Mouse (Mus musculus): Measurements from ENCODE around the gene Far2. TPM values are rescaled to one million over a fixed set of nuclear protein-coding genes. Genes with fewer than 3 reads are reported as not detected.
A peak's percentile ranks its signal among the peaks of the same experiment; 100 is the strongest.

The Far2 gene
- polyA plus RNA-seq, 1 experiment from 2014 or later, result 2.0 TPM

- WGBS (ENCODE audit: insufficient replicate concordance), result 82% methylated on average over 2 of the region's 2 CpGs
- Histone ChIP-seq H3K4me2 (no peak overlapping the region), H3K9ac (ENCODE audit: low read depth, low read length) (no peak overlapping the region), H3K4me3 (ENCODE audit: low read depth, low read length) (no peak overlapping the region), H3K27me3 (ENCODE audit: control insufficient read depth, insufficient read depth, low read length) (no peaks in the 10 kb centered on the region), H3K27ac (ENCODE audit: low read depth, low read length) (no peak overlapping the region), H3K4me1 (ENCODE audit: control insufficient read depth, insufficient read depth, low read length) (no peaks in the 10 kb centered on the region), H3K9me3 (replicated peaks; ENCODE audit: control insufficient read depth, low read length) (no peaks in the 10 kb centered on the region), H3K36me3 (ENCODE audit: control insufficient read depth, insufficient read depth, low read length) (peaks cover 6% of the 10 kb centered on the region; the same call in 1 of the 2 replicates)
- no peak for ATAC-seq (replicated peaks; ENCODE audit: insufficient number of reproducible peaks, low FRiP score, low TSS enrichment)
Measured at GRCm38 (mm10) chr6:148199177-148199576, 152.1 kb downstream of the Far2 start.

GRCm38 (mm10) chr6:148199729-148200128 lies 152.7 kb downstream of the Far2 start:
- no peaks in the 10 kb centered on the region for H3K4me1 ChIP-seq (ENCODE audit: control insufficient read depth, insufficient read depth, low read length)
- no peak overlapping the region for H3K27ac ChIP-seq (ENCODE audit: low read depth, low read length)
- H3K27me3 ChIP-seq (ENCODE audit: control insufficient read depth, insufficient read depth, low read length), result no peaks in the 10 kb centered on the region
- H3K4me3 ChIP-seq (ENCODE audit: low read depth, low read length), result no peak overlapping the region
- ATAC-seq (replicated peaks; ENCODE audit: insufficient number of reproducible peaks, low FRiP score, low TSS enrichment), result no peak
- 87% methylated on average over 3 of the region's 3 CpGs for WGBS (ENCODE audit: insufficient replicate concordance)
- no peak overlapping the region for H3K9ac ChIP-seq (ENCODE audit: low read depth, low read length)
- peaks cover 4% of the 10 kb centered on the region; the same call in 1 of the 2 replicates for H3K36me3 ChIP-seq (ENCODE audit: control insufficient read depth, insufficient read depth, low read length)
- H3K9me3 ChIP-seq (replicated peaks; ENCODE audit: control insufficient read depth, low read length), result no peaks in the 10 kb centered on the region
- no peak overlapping the region for H3K4me2 ChIP-seq

GRCm38 (mm10) chr6:148205134-148205533 lies 158.1 kb downstream of the Far2 start:
- Histone ChIP-seq H3K4me2 (no peak overlapping the region), H3K4me3 (ENCODE audit: low read depth, low read length) (no peak overlapping the region), H3K27me3 (ENCODE audit: control insufficient read depth, insufficient read depth, low read length) (no peaks in the 10 kb centered on the region), H3K9me3 (replicated peaks; ENCODE audit: control insufficient read depth, low read length) (no peaks in the 10 kb centered on the region), H3K9ac (ENCODE audit: low read depth, low read length) (no peak overlapping the region), H3K36me3 (ENCODE audit: control insufficient read depth, insufficient read depth, low read length) (peaks cover 4% of the 10 kb centered on the region; the same call in 1 of the 2 replicates), H3K4me1 (ENCODE audit: control insufficient read depth, insufficient read depth, low read length) (peaks cover 8% of the 10 kb centered on the region; the same call in 1 of the 2 replicates), H3K27ac (ENCODE audit: low read depth, low read length) (no peak overlapping the region)
- 75% methylated on average over 1 of the region's 1 CpGs for WGBS (ENCODE audit: insufficient replicate concordance)
- no peak for ATAC-seq (replicated peaks; ENCODE audit: insufficient number of reproducible peaks, low FRiP score, low TSS enrichment)

DNA sequence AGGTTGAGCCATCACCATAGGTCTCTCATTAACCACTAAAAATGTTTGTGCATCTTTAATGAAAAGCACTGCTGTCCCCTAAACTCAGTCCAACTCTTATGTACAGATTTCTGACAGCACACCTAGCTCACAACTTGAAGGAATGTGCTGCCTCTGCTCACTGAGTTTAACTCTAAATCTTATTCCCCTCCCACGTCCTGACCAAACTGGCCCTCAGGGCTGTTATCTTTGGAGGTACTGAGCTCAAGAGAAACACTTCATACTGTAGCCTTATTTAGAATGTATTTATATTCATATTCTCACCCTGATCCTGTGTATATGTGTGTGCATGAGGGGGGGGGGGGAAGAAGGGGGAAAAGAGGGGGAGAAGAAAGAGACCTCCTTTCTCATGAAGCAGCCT lies 160.5 kb downstream of the Far2 start:
- Histone ChIP-seq H3K27me3 (ENCODE audit: control insufficient read depth, insufficient read depth, low read length) (no peaks in the 10 kb centered on the region), H3K4me3 (ENCODE audit: low read depth, low read length) (no peak overlapping the region), H3K36me3 (ENCODE audit: control insufficient read depth, insufficient read depth, low read length) (no peaks in the 10 kb centered on the region), H3K27ac (ENCODE audit: low read depth, low read length) (no peak overlapping the region), H3K9ac (ENCODE audit: low read depth, low read length) (no peak overlapping the region), H3K9me3 (replicated peaks; ENCODE audit: control insufficient read depth, low read length) (no peaks in the 10 kb centered on the region), H3K4me1 (ENCODE audit: control insufficient read depth, insufficient read depth, low read length) (peaks cover 11% of the 10 kb centered on the region), H3K4me2 (no peak overlapping the region)
- ATAC-seq (replicated peaks; ENCODE audit: insufficient number of reproducible peaks, low FRiP score, low TSS enrichment), result no peak
- 41% methylated on average over 1 of the region's 1 CpGs for WGBS (ENCODE audit: insufficient replicate concordance)

DNA sequence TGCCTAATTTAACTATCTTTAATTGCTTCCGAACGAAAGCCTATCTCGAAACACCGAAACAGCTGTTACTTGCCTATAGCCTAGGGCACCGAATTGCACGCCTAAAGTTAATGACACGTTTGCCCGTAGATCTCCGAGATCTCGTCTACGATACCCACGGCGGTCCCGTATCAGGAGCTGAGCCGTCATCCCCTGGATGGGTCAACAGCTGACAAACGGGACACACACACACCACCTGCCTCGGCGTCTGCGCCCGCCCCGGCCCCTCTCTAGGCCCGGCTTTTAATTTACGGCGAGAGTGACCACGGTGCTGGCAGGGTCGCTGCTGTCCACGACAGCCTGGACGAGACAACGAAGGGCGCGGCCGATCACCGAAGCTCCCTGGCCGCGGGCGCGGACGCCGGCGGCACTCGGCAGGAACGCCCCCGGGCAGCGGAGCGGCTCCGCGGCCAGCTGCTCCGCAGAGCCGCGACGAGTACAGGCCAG lies 164.4 kb downstream of the Far2 start:
- no peaks in the 10 kb centered on the region for H3K36me3 ChIP-seq (ENCODE audit: control insufficient read depth, insufficient read depth, low read length)
- H3K9ac ChIP-seq (ENCODE audit: low read depth, low read length), result peak overlapping the region; percentile 99
- no peaks in the 10 kb centered on the region for H3K9me3 ChIP-seq (replicated peaks; ENCODE audit: control insufficient read depth, low read length)
- peak overlapping the region; percentile 74 for H3K4me2 ChIP-seq
- ATAC-seq (replicated peaks; ENCODE audit: insufficient number of reproducible peaks, low FRiP score, low TSS enrichment), result peak; percentile 69
- H3K4me3 ChIP-seq (ENCODE audit: low read depth, low read length), result peak overlapping the region; percentile 97
- under 1% methylated on average over 51 of the region's 51 CpGs for WGBS (ENCODE audit: insufficient replicate concordance)
- peaks cover 15% of the 10 kb centered on the region for H3K4me1 ChIP-seq (ENCODE audit: control insufficient read depth, insufficient read depth, low read length)
- peak overlapping the region; percentile 87 for H3K27ac ChIP-seq (ENCODE audit: low read depth, low read length)
- no peaks in the 10 kb centered on the region for H3K27me3 ChIP-seq (ENCODE audit: control insufficient read depth, insufficient read depth, low read length)

GRCm38 (mm10) chr6:148211897-148212680 lies 165.0 kb downstream of the Far2 start, which contains the start of gene Ergic2:
Gene Ergic2, minus strand, starts transcription at chr6:148212374.
- Histone ChIP-seq H3K27me3 (ENCODE audit: control insufficient read depth, insufficient read depth, low read length) (no peaks in the 10 kb centered on the region), H3K4me2 (peak within 1 kb of the TSS; percentile 77), H3K4me3 (ENCODE audit: low read depth, low read length) (peak within 1 kb of the TSS; percentile 97), H3K27ac (ENCODE audit: low read depth, low read length) (peak within 1 kb of the TSS; percentile 87), H3K9me3 (replicated peaks; ENCODE audit: control insufficient read depth, low read length) (no peaks in the 10 kb centered on the region), H3K4me1 (ENCODE audit: control insufficient read depth, insufficient read depth, low read length) (peaks cover 15% of the 10 kb centered on the region), H3K9ac (ENCODE audit: low read depth, low read length) (peak within 1 kb of the TSS; percentile 99), H3K36me3 (ENCODE audit: control insufficient read depth, insufficient read depth, low read length) (no peaks in the 10 kb centered on the region)
- under 1% methylated on average over 61 of the region's 61 CpGs for WGBS (ENCODE audit: insufficient replicate concordance)
- peak; percentile 97 for ATAC-seq (replicated peaks; ENCODE audit: insufficient number of reproducible peaks, low FRiP score, low TSS enrichment)

GRCm38 (mm10) chr6:148214765-148215164 lies 167.7 kb downstream of the Far2 start:
- H3K9ac ChIP-seq (ENCODE audit: low read depth, low read length), result no peak overlapping the region
- peaks cover 7% of the 10 kb centered on the region for H3K4me1 ChIP-seq (ENCODE audit: control insufficient read depth, insufficient read depth, low read length)
- no peak for ATAC-seq (replicated peaks; ENCODE audit: insufficient number of reproducible peaks, low FRiP score, low TSS enrichment)
- no peak overlapping the region for H3K27ac ChIP-seq (ENCODE audit: low read depth, low read length)
- no peak overlapping the region for H3K4me3 ChIP-seq (ENCODE audit: low read depth, low read length)
- no peaks in the 10 kb centered on the region for H3K27me3 ChIP-seq (ENCODE audit: control insufficient read depth, insufficient read depth, low read length)
- H3K4me2 ChIP-seq, result no peak overlapping the region
- 8% methylated on average over 5 of the region's 5 CpGs for WGBS (ENCODE audit: insufficient replicate concordance)
- H3K36me3 ChIP-seq (ENCODE audit: control insufficient read depth, insufficient read depth, low read length), result no peaks in the 10 kb centered on the region
- H3K9me3 ChIP-seq (replicated peaks; ENCODE audit: control insufficient read depth, low read length), result no peaks in the 10 kb centered on the region

GRCm38 (mm10) chr6:148216752-148217151 lies 169.7 kb downstream of the Far2 start:
- no peak for ATAC-seq (replicated peaks; ENCODE audit: insufficient number of reproducible peaks, low FRiP score, low TSS enrichment)
- 85% methylated on average over 4 of the region's 4 CpGs for WGBS (ENCODE audit: insufficient replicate concordance)
- no peaks in the 10 kb centered on the region for H3K27me3 ChIP-seq (ENCODE audit: control insufficient read depth, insufficient read depth, low read length)

More at GRCm38 (mm10) chr6:148216752-148217151, 169.7 kb downstream of the Far2 start:
- Histone ChIP-seq H3K36me3 (ENCODE audit: control insufficient read depth, insufficient read depth, low read length) (no peaks in the 10 kb centered on the region), H3K4me3 (ENCODE audit: low read depth, low read length) (no peak overlapping the region), H3K27ac (ENCODE audit: low read depth, low read length) (no peak overlapping the region), H3K9me3 (replicated peaks; ENCODE audit: control insufficient read depth, low read length) (no peaks in the 10 kb centered on the region), H3K9ac (ENCODE audit: low read depth, low read length) (no peak overlapping the region), H3K4me1 (ENCODE audit: control insufficient read depth, insufficient read depth, low read length) (peaks cover 4% of the 10 kb centered on the region; the same call in 1 of the 2 replicates), H3K4me2 (no peak overlapping the region)

Measured in heart, embryonic 11.5 days (tissue).